In genomic region chr10:120226871-120227661, GRCm38 (mm10) we compare ENCODE assay signal across 8 mouse cellular contexts. TPM values are rescaled to one million over a fixed set of nuclear protein-coding genes. Genes with fewer than 3 reads are reported as not detected.
DNase-seq lines count a peak whose midpoint lies in the region; ATAC-seq lines count a peak whose summit lies in the region.

TSS of gene Llph (plus strand) at chr10:120227070.

- H3K27ac ChIP-seq in embryonic facial prominence, embryonic 11.5 days (replicated peaks; ENCODE audit: low read depth, low read length), result no peak within 1 kb of the TSS
- H3K27ac ChIP-seq in limb, embryonic 12.5 days, result peak within 1 kb of the TSS; percentile 50; the same call in 1 of the 2 replicates
- no peak within 1 kb of the TSS for H3K27ac ChIP-seq in midbrain, embryonic 14.5 days (replicated peaks; ENCODE audit: low read depth, low read length)

- H3K36me3 ChIP-seq in embryonic facial prominence, embryonic 11.5 days (replicated peaks; ENCODE audit: control insufficient read depth, insufficient read depth, low read depth, low read length), result 0 out of 2 replicates have a peak, but pooled peaks cover 6% of the 10 kb centered on the region
- peaks cover 37% of the 10 kb centered on the region for H3K36me3 ChIP-seq in limb, embryonic 12.5 days
- peaks cover 27% of the 10 kb centered on the region for H3K36me3 ChIP-seq in midbrain, embryonic 14.5 days (ENCODE audit: control insufficient read depth, insufficient read depth, low read length)

- H3K9me3 ChIP-seq in embryonic facial prominence, embryonic 11.5 days (replicated peaks; ENCODE audit: control insufficient read depth, low read length), result no peaks in the 10 kb centered on the region
- H3K9me3 ChIP-seq in limb, embryonic 12.5 days, result no peaks in the 10 kb centered on the region
- H3K9me3 ChIP-seq in midbrain, embryonic 14.5 days (ENCODE audit: control insufficient read depth, low read length), result no peaks in the 10 kb centered on the region

- WGBS in embryonic facial prominence, embryonic 11.5 days, result under 1% methylated on average over 57 of the region's 57 CpGs
- under 1% methylated on average over 57 of the region's 57 CpGs for WGBS in limb, embryonic 12.5 days
- under 1% methylated on average over 57 of the region's 57 CpGs for WGBS in midbrain, embryonic 14.5 days

- peak within 1 kb of the TSS; percentile 85 for H3K9ac ChIP-seq in embryonic facial prominence, embryonic 11.5 days (replicated peaks; ENCODE audit: low read length)
- peak within 1 kb of the TSS; percentile 88 for H3K9ac ChIP-seq in limb, embryonic 12.5 days (replicated peaks)
- H3K9ac ChIP-seq in midbrain, embryonic 14.5 days (replicated peaks; ENCODE audit: low read length), result peak within 1 kb of the TSS; percentile 77

- peak; percentile 84 for ATAC-seq in embryonic facial prominence, embryonic 11.5 days (replicated peaks; ENCODE audit: insufficient number of reproducible peaks, low FRiP score, low TSS enrichment, low read depth)
- peak; percentile 87 for ATAC-seq in limb, embryonic 12.5 days (ENCODE audit: insufficient number of reproducible peaks, insufficient read depth, low FRiP score, low TSS enrichment, low read depth)
- peak; percentile 93 for ATAC-seq in midbrain, embryonic 14.5 days (ENCODE audit: low FRiP score, low TSS enrichment)

- no peaks in the 10 kb centered on the region for H3K4me1 ChIP-seq in embryonic facial prominence, embryonic 11.5 days (ENCODE audit: control insufficient read depth, insufficient read depth, low read length)
- H3K4me1 ChIP-seq in limb, embryonic 12.5 days (replicated peaks), result peaks cover 16% of the 10 kb centered on the region
- peaks cover 9% of the 10 kb centered on the region; the same call in 1 of the 2 replicates for H3K4me1 ChIP-seq in midbrain, embryonic 14.5 days (ENCODE audit: control insufficient read depth, insufficient read depth, low read length)

- H3K27me3 ChIP-seq in embryonic facial prominence, embryonic 11.5 days (ENCODE audit: control insufficient read depth, insufficient read depth, low read length), result no peaks in the 10 kb centered on the region
- no peaks in the 10 kb centered on the region for H3K27me3 ChIP-seq in limb, embryonic 12.5 days
- no peaks in the 10 kb centered on the region for H3K27me3 ChIP-seq in midbrain, embryonic 14.5 days (ENCODE audit: control insufficient read depth, insufficient read depth, low read length)

- peak within 1 kb of the TSS; percentile 96 for H3K4me3 ChIP-seq in embryonic facial prominence, embryonic 11.5 days (ENCODE audit: low read depth, low read length)
- peak within 1 kb of the TSS; percentile 100 for H3K4me3 ChIP-seq in limb, embryonic 12.5 days (replicated peaks)
- H3K4me3 ChIP-seq in midbrain, embryonic 14.5 days (replicated peaks; ENCODE audit: low read depth, low read length), result peak within 1 kb of the TSS; percentile 100

- peak within 1 kb of the TSS; percentile 35 for H3K4me2 ChIP-seq in embryonic facial prominence, embryonic 11.5 days (ENCODE audit: low read depth, low read length)
- H3K4me2 ChIP-seq in limb, embryonic 12.5 days, result peak within 1 kb of the TSS; percentile 87
- H3K4me2 ChIP-seq in midbrain, embryonic 14.5 days (ENCODE audit: low read length), result peak within 1 kb of the TSS; percentile 82

- DNase-seq in 3134 (ENCODE audit: extremely low read depth, insufficient read length, low spot score), result peak; percentile 82
- peak; percentile 88 for DNase-seq in adrenal gland, postnatal 25 days
- DNase-seq in embryonic facial prominence, embryonic 11.5 days (ENCODE audit: low spot score), result peak; percentile 92
- DNase-seq in heart, adult 11 months, result peak; percentile 98
- DNase-seq in kidney, adult 18-20 months, result peak; percentile 86
- peak; percentile 93 for DNase-seq in midbrain, embryonic 14.5 days
- peak; percentile 77 for DNase-seq in spleen, adult 12 weeks (ENCODE audit: low spot score)

RNA-seq across cellular contexts. Expression of gene Llph, which starts in this region (rescaled TPM):
- 28.2 and 40.9 TPM in 2 replicates for total RNA-seq in adrenal gland, postnatal 25 days (2021)
- 49.1 and 56.4 TPM in 2 replicates for polyA plus RNA-seq in embryonic facial prominence, embryonic 11.5 days (2014; fragmentation: Nextera tagmentation; extraction: Ambion mirVana)
- 47.7 and 50.0 TPM in 2 replicates for polyA plus RNA-seq in limb, embryonic 12.5 days (2016; fragmentation: Nextera tagmentation; extraction: Ambion mirVana)
- 39.6 and 40.7 TPM in 2 replicates for polyA plus RNA-seq in midbrain, embryonic 14.5 days (2014; fragmentation: Nextera tagmentation; extraction: Ambion mirVana)

Comparison
In these comparisons a context has a peak if more than half of its experiments do, and no peak if none do; other contexts are left out.
1. H3K4me2 ChIP-seq: peak in every context shown above with its lines; median percentile 87 in limb, embryonic 12.5 days; 82 in midbrain, embryonic 14.5 days; 35 in embryonic facial prominence, embryonic 11.5 days.